Mouse (Mus musculus): ENCODE results near the gene Gm44596.

DNA sequence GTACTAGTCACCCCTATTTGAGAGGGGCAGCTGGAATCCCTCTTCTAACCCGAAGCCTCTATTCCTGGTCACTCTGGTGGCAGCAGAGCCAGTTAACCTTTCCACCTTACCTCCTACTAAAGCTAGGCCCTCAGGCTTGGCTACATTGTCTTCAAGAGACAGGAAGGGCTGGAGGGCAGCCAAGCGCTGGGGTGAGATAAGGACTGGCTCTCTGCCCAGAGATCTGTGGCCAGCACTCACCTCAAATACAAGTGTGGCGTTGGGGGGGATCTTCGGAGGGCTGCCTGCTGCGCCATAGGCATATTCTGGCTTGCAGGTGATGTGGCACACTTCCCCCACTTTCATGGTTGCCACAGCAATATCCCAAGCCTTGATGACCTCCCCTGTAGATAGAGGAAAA lies 60.2 kb downstream of the Gm44596 start:
- TF ChIP-seq CTCF (IDR thresholded peaks at IDR 0.05 in 2 of 3, conservative IDR thresholded peaks at IDR 0.05 in 1 of 3; ENCODE audit: control insufficient read depth in 1 of 3, insufficient read depth in 1 of 3, low read depth in 2 of 3, low read length in 3 of 3, poor library complexity in 1 of 3, severe bottlenecking in 1 of 3): no peak
- no peak for TF ChIP-seq MYC (IDR thresholded peaks at IDR 0.05; ENCODE audit: low read depth, low read length)
- TF ChIP-seq TAL1 (IDR thresholded peaks at IDR 0.05; ENCODE audit: low read length): peak; percentile 67
- TF ChIP-seq MXI1 (IDR thresholded peaks at IDR 0.05; ENCODE audit: low read depth, low read length): no peak
- no peak for TF ChIP-seq ZNF384 (IDR thresholded peaks at IDR 0.05; ENCODE audit: low read depth, low read length)
- TF ChIP-seq KAT2A (conservative IDR thresholded peaks at IDR 0.05; ENCODE audit: low read depth, low read length): no peak
- TF ChIP-seq JUND (IDR thresholded peaks at IDR 0.05; ENCODE audit: low read depth, low read length): no peak
- no peak for TF ChIP-seq POLR2A (IDR thresholded peaks at IDR 0.05; ENCODE audit: control insufficient read depth in 1 of 2, insufficient read depth in 1 of 2, low read depth in 1 of 2, low read length in 2 of 2, poor library complexity in 1 of 2)
